Mouse (Mus musculus): ENCODE data around the gene Slc1a5. TPM values are rescaled to one million over a fixed set of nuclear protein-coding genes. Genes with fewer than 3 reads are reported as not detected.

Slc1a5 gene
- polyA plus RNA-seq, 1 experiment from 2014 or later = 9.8 TPM

- Histone ChIP-seq H3K36me3 (ENCODE audit: control insufficient read depth, insufficient read depth) (no peaks in the 10 kb centered on the region), H3K9ac (replicated peaks; ENCODE audit: low read depth, low read length) (no peak overlapping the region), H3K27ac (ENCODE audit: low read length) (no peak overlapping the region), H3K4me1 (replicated peaks; ENCODE audit: control insufficient read depth, insufficient read depth, low read length) (no peaks in the 10 kb centered on the region), H3K9me3 (ENCODE audit: control insufficient read depth, low read length) (no peaks in the 10 kb centered on the region), H3K27me3 (replicated peaks; ENCODE audit: control insufficient read depth, insufficient read depth, low read length) (no peaks in the 10 kb centered on the region), H3K4me2 (ENCODE audit: low read length) (no peak overlapping the region), H3K4me3 (replicated peaks; ENCODE audit: low read length) (no peak overlapping the region)
- WGBS = 93% methylated on average over 5 of the region's 5 CpGs
- no peak for ATAC-seq
Observed at GRCm38 (mm10) chr7:16794886-16795285, 13.7 kb downstream of the Slc1a5 start.

GRCm38 (mm10) chr7:16804409-16805028 lies 23.4 kb downstream of the Slc1a5 start:
- peak; percentile 33; the same call in 1 of the 2 replicates for ATAC-seq
- 0 out of 2 replicates have a peak, but pooled peaks cover 1% of the 10 kb centered on the region for H3K4me1 ChIP-seq (replicated peaks; ENCODE audit: control insufficient read depth, insufficient read depth, low read length)
- 31% methylated on average over 8 of the region's 8 CpGs for WGBS
- H3K4me2 ChIP-seq (ENCODE audit: low read length) = no peak overlapping the region
- no peaks in the 10 kb centered on the region for H3K9me3 ChIP-seq (ENCODE audit: control insufficient read depth, low read length)
- H3K36me3 ChIP-seq (ENCODE audit: control insufficient read depth, insufficient read depth) = no peaks in the 10 kb centered on the region
- H3K4me3 ChIP-seq (replicated peaks; ENCODE audit: low read length) = no peak overlapping the region
- no peak overlapping the region for H3K9ac ChIP-seq (replicated peaks; ENCODE audit: low read depth, low read length)
- no peak overlapping the region for H3K27ac ChIP-seq (ENCODE audit: low read length)
- no peaks in the 10 kb centered on the region for H3K27me3 ChIP-seq (replicated peaks; ENCODE audit: control insufficient read depth, insufficient read depth, low read length)

- H3K36me3 ChIP-seq (ENCODE audit: control insufficient read depth, insufficient read depth) = no peaks in the 10 kb centered on the region
- 86% methylated on average over 9 of the region's 9 CpGs for WGBS
- peaks cover 21% of the 10 kb centered on the region for H3K4me1 ChIP-seq (replicated peaks; ENCODE audit: control insufficient read depth, insufficient read depth, low read length)
- H3K9me3 ChIP-seq (ENCODE audit: control insufficient read depth, low read length) = no peaks in the 10 kb centered on the region
- H3K9ac ChIP-seq (replicated peaks; ENCODE audit: low read depth, low read length) = no peak overlapping the region
- H3K27ac ChIP-seq (ENCODE audit: low read length) = no peak overlapping the region
- peaks cover 8% of the 10 kb centered on the region; the same call in 1 of the 2 replicates for H3K27me3 ChIP-seq (replicated peaks; ENCODE audit: control insufficient read depth, insufficient read depth, low read length)
- no peak overlapping the region for H3K4me3 ChIP-seq (replicated peaks; ENCODE audit: low read length)
- no peak overlapping the region for H3K4me2 ChIP-seq (ENCODE audit: low read length)
- ATAC-seq = no peak
Observed at GRCm38 (mm10) chr7:16807936-16808335, 26.8 kb downstream of the Slc1a5 start.

GRCm38 (mm10) chr7:16808647-16809046 lies 27.5 kb downstream of the Slc1a5 start:
- Histone ChIP-seq H3K4me2 (ENCODE audit: low read length) (no peak overlapping the region), H3K4me3 (replicated peaks; ENCODE audit: low read length) (no peak overlapping the region), H3K9ac (replicated peaks; ENCODE audit: low read depth, low read length) (no peak overlapping the region), H3K27ac (ENCODE audit: low read length) (no peak overlapping the region), H3K9me3 (ENCODE audit: control insufficient read depth, low read length) (no peaks in the 10 kb centered on the region), H3K36me3 (ENCODE audit: control insufficient read depth, insufficient read depth) (no peaks in the 10 kb centered on the region), H3K4me1 (replicated peaks; ENCODE audit: control insufficient read depth, insufficient read depth, low read length) (peaks cover 21% of the 10 kb centered on the region), H3K27me3 (replicated peaks; ENCODE audit: control insufficient read depth, insufficient read depth, low read length) (peaks cover 8% of the 10 kb centered on the region; the same call in 1 of the 2 replicates)
- ATAC-seq = no peak
- WGBS = 82% methylated on average over 9 of the region's 9 CpGs

DNA sequence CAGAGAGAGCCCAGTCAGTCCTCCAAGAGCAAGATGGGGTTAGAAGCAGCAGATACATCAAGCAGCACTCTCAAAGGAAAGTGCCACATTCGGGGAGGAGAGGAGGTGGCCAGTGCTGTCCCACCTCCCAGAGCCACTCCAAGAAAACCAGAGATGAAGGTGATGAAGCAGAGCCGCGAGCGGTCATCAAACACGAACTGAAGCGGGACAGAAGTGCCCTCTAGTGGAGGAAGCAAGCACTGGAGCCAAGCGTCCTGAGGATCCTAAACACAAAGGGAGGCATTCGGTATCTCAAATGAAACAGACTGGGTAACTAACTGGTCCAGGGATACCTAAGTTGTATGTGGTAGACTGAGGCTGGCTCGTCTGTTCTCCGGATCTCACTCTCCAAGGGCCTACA lies 28.6 kb downstream of the Slc1a5 start:
- ATAC-seq = 0 out of 2 replicates have a peak, but pooled peaks have one; percentile 2
- Histone ChIP-seq H3K27me3 (replicated peaks; ENCODE audit: control insufficient read depth, insufficient read depth, low read length) (peaks cover 8% of the 10 kb centered on the region; the same call in 1 of the 2 replicates), H3K36me3 (ENCODE audit: control insufficient read depth, insufficient read depth) (no peaks in the 10 kb centered on the region), H3K4me1 (replicated peaks; ENCODE audit: control insufficient read depth, insufficient read depth, low read length) (peaks cover 22% of the 10 kb centered on the region), H3K9me3 (ENCODE audit: control insufficient read depth, low read length) (no peaks in the 10 kb centered on the region), H3K4me2 (ENCODE audit: low read length) (peak overlapping the region; percentile 1; the same call in 1 of the 2 replicates), H3K4me3 (replicated peaks; ENCODE audit: low read length) (no peak overlapping the region), H3K9ac (replicated peaks; ENCODE audit: low read depth, low read length) (0 out of 2 replicates have a peak overlapping the region, but pooled peaks have one; percentile 19), H3K27ac (ENCODE audit: low read length) (no peak overlapping the region)
- 27% methylated on average over 10 of the region's 10 CpGs for WGBS

- peak overlapping the region; percentile 81 for H3K27ac ChIP-seq (ENCODE audit: low read length)
- H3K9ac ChIP-seq (replicated peaks; ENCODE audit: low read depth, low read length) = peak overlapping the region; percentile 75
- H3K9me3 ChIP-seq (ENCODE audit: control insufficient read depth, low read length) = no peaks in the 10 kb centered on the region
- H3K4me1 ChIP-seq (replicated peaks; ENCODE audit: control insufficient read depth, insufficient read depth, low read length) = peaks cover 29% of the 10 kb centered on the region
- H3K4me2 ChIP-seq (ENCODE audit: low read length) = peak overlapping the region; percentile 82
- H3K4me3 ChIP-seq (replicated peaks; ENCODE audit: low read length) = peak overlapping the region; percentile 62
- peaks cover 8% of the 10 kb centered on the region; the same call in 1 of the 2 replicates for H3K27me3 ChIP-seq (replicated peaks; ENCODE audit: control insufficient read depth, insufficient read depth, low read length)
- no peaks in the 10 kb centered on the region for H3K36me3 ChIP-seq (ENCODE audit: control insufficient read depth, insufficient read depth)
- 54% methylated on average over 28 of the region's 28 CpGs for WGBS
- no peak; the same call in 1 of the 2 replicates for ATAC-seq
Observed at GRCm38 (mm10) chr7:16810399-16810919, 29.3 kb downstream of the Slc1a5 start.

- H3K4me1 ChIP-seq (replicated peaks; ENCODE audit: control insufficient read depth, insufficient read depth, low read length) = peaks cover 32% of the 10 kb centered on the region
- WGBS = 7% methylated on average over 83 of the region's 90 CpGs
Observed at GRCm38 (mm10) chr7:16810920-16811648, 29.9 kb downstream of the Slc1a5 start.

DNA sequence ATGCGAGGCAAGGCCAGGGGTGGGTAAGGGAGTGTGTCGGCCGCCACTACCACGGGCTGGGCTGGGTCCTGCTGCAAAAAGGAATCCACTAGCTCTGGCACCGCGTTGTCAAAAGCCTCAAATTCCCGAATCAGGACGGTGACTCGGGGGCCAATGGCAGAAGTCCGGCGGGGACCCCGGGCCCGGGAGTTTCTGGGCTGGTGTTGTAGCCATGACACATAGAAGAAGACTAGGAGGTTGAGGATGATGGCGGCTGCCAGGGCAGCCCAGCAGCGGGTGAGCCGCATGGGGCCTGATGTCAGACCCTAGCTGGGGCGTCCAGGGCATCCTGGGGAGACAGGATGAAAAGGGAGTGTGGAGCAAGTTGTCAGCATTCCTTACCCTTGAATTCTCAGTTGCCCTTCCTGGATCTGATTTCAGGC lies 30.5 kb downstream of the Slc1a5 start:
- peak overlapping the region; percentile 62 for H3K4me3 ChIP-seq (replicated peaks; ENCODE audit: low read length)
- peak overlapping the region; percentile 81 for H3K27ac ChIP-seq (ENCODE audit: low read length)
- H3K4me2 ChIP-seq (ENCODE audit: low read length) = peak overlapping the region; percentile 82
- 18% methylated on average over 17 of the region's 17 CpGs for WGBS
- no peaks in the 10 kb centered on the region for H3K36me3 ChIP-seq (ENCODE audit: control insufficient read depth, insufficient read depth)
- no peaks in the 10 kb centered on the region for H3K9me3 ChIP-seq (ENCODE audit: control insufficient read depth, low read length)
- no peak for ATAC-seq
- peak overlapping the region; percentile 75 for H3K9ac ChIP-seq (replicated peaks; ENCODE audit: low read depth, low read length)
- peaks cover 8% of the 10 kb centered on the region; the same call in 1 of the 2 replicates for H3K27me3 ChIP-seq (replicated peaks; ENCODE audit: control insufficient read depth, insufficient read depth, low read length)
- peaks cover 32% of the 10 kb centered on the region for H3K4me1 ChIP-seq (replicated peaks; ENCODE audit: control insufficient read depth, insufficient read depth, low read length)

More at GRCm38 (mm10) chr7:16810920-16811648, 29.9 kb downstream of the Slc1a5 start:
- peak overlapping the region; percentile 62 for H3K4me3 ChIP-seq (replicated peaks; ENCODE audit: low read length)
- H3K9me3 ChIP-seq (ENCODE audit: control insufficient read depth, low read length) = no peaks in the 10 kb centered on the region
- peak overlapping the region; percentile 82 for H3K4me2 ChIP-seq (ENCODE audit: low read length)
- H3K9ac ChIP-seq (replicated peaks; ENCODE audit: low read depth, low read length) = peak overlapping the region; percentile 75
- H3K27ac ChIP-seq (ENCODE audit: low read length) = peak overlapping the region; percentile 81
- H3K27me3 ChIP-seq (replicated peaks; ENCODE audit: control insufficient read depth, insufficient read depth, low read length) = peaks cover 8% of the 10 kb centered on the region; the same call in 1 of the 2 replicates
- H3K36me3 ChIP-seq (ENCODE audit: control insufficient read depth, insufficient read depth) = no peaks in the 10 kb centered on the region
- peak; percentile 59 for ATAC-seq

DNA sequence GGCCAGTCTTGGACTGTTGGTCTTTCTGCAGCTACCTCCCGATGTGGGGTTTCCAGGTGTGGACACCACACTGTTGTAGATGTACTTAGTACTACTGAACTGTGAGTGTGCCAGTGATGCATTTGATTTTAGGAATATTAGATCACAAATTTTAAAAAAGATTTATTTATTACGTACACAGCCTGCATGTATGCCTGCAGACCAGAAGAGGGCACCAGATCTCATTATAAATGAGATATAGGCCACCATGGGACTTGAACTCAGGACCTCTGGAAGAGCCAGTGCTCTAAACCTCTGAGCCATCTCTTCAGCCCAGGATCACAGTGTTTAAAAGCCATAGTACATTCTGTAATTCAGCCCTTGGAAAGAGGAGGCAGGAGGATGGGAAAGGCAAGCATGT lies 31.4 kb downstream of the Slc1a5 start:
- no peak for ATAC-seq
- Histone ChIP-seq H3K9ac (replicated peaks; ENCODE audit: low read depth, low read length) (no peak overlapping the region), H3K27ac (ENCODE audit: low read length) (no peak overlapping the region), H3K9me3 (ENCODE audit: control insufficient read depth, low read length) (no peaks in the 10 kb centered on the region), H3K4me3 (replicated peaks; ENCODE audit: low read length) (no peak overlapping the region), H3K4me2 (ENCODE audit: low read length) (no peak overlapping the region), H3K27me3 (replicated peaks; ENCODE audit: control insufficient read depth, insufficient read depth, low read length) (peaks cover 8% of the 10 kb centered on the region; the same call in 1 of the 2 replicates), H3K36me3 (ENCODE audit: control insufficient read depth, insufficient read depth) (no peaks in the 10 kb centered on the region), H3K4me1 (replicated peaks; ENCODE audit: control insufficient read depth, insufficient read depth, low read length) (peaks cover 35% of the 10 kb centered on the region)
- 70% methylated on average over 2 of the region's 2 CpGs for WGBS

Measured in forebrain, embryonic 16.5 days (tissue).